Mouse (Mus musculus) C2C12 (cell line): ENCODE data around the gene Slc7a11.

Experiments
- CTCF ChIP-seq: IDR thresholded peaks from one replicate; pipeline ENCODE4 v1.5.1; 2011; ENCODE audit not compliant: control insufficient read depth, insufficient read depth, insufficient read length
- MAX ChIP-seq: IDR thresholded peaks from one replicate; pipeline ENCODE4 v1.6.1; 2011; ENCODE audit warnings: mild to moderate bottlenecking, control low read depth
- MYOD1 ChIP-seq: IDR thresholded peaks from one replicate; pipeline ENCODE4 v1.6.1; 2011; ENCODE audit warnings: low read depth; ENCODE audit not compliant: control insufficient read depth, insufficient read length
- MYOG ChIP-seq: IDR thresholded peaks from one replicate; pipeline ENCODE4 v1.6.1; 2011; ENCODE audit not compliant: control insufficient read depth, insufficient read length; ENCODE audit errors: extremely low read depth
- USF1 ChIP-seq: IDR thresholded peaks from one replicate; pipeline ENCODE4 v1.6.1; 2011; ENCODE audit warnings: low read depth, mild to moderate bottlenecking, control low read depth, moderate library complexity

DNA sequence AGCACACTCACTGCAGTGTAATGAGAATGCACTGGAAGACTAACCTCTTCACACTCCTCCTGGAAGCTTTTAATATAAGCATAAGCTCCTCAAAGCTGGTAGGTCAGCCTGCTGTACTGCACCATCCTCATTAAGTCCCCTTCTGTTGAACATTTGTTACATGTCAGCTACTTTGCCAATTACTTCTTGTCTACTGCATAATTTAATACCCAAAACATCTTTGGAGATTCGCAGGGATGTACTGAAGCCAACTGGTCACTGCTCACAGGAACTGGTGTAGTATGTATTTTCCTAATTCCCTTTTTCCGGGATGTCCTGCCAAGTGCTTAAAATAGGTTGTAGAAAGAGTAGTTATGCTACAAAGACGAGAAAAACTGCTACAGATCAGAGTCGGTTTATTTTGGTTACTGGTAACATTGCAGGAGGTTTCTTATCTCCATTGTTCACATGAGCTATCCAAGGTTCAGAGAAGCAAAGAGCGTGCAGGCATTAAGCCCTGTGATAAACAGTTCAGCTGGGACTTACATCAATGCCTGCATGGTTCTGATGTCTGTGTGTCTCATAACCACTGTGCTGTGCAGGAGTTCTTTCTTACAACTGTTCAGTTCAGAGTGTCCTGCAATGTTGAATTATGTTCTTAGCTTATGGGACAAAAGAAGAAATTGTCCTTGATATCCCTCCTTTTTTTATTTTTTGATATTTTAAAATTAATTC is 439.3 kb downstream of the Slc7a11 start:
- TF ChIP-seq MYOD1 (no peak), CTCF (no peak), MYOG (no peak), MAX (no peak), USF1 (no peak)
